Mouse (Mus musculus) G1E (cell line): ENCODE results near the gene H2al1a.
"Not testable (repeated sequence)": the region's sequence is repeated elsewhere in the genome, so short reads cannot be mapped to it uniquely, and the experiment has no call there.

Experiments
- CTCF ChIP-seq: IDR thresholded peaks from 2 replicates; pipeline ENCODE4 v1.5.1; 2012; ENCODE audit warnings: low read depth, low read length, inconsistent platforms, mixed read lengths
- GATA1 ChIP-seq: IDR thresholded peaks from 2 replicates; pipeline ENCODE4 v1.6.1; 2012; ENCODE audit warnings: borderline replicate concordance, low read length, inconsistent platforms, mixed read lengths
- GATA2 ChIP-seq: IDR thresholded peaks from 2 replicates; pipeline ENCODE4 v1.6.1; 2012; ENCODE audit warnings: low read depth, low read length, inconsistent platforms, borderline replicate concordance
- TAL1 ChIP-seq: conservative IDR thresholded peaks from 2 replicates; pipeline ENCODE4 v1.6.1; 2012; ENCODE audit warnings: low read depth, low read length, inconsistent platforms, mixed read lengths

DNA sequence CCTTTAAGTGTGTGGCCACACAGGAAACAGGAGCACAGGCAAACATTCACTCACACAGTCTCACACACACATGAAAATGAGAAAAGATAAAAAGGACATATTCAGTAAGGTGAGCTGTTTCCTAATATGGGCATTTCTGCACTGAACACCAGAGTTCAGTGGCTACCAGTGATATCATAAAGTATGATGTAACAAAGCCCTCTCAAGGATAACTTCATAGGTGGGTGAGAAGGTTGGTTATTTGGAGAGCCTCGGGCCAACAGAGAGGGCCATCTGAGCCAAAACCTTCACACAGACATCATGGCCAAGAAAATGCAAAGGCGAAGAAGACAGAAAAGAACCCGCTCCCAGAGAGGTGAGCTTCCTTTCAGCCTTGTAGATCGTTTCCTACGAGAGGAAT lies 25.3 kb downstream of the H2al1a start, which contains the start of gene H2al1i:
- TF ChIP-seq CTCF, GATA1, TAL1, GATA2: not testable (repeated sequence)
